Mouse (Mus musculus) common myeloid progenitor, adult 5-6 weeks (primary cell): ENCODE data around the gene Ephb2. TPM values are rescaled to one million over a fixed set of nuclear protein-coding genes. Genes with fewer than 3 reads are reported as not detected.

Experiments used
- ATAC-seq: replicated peaks from 2 replicates; pipeline ENCODE4 v1.8.0; 2016; ENCODE audit warnings: low read depth, mild to moderate bottlenecking, moderate TSS enrichment, inconsistent platforms; ENCODE audit not compliant: poor library complexity, severe bottlenecking
- total RNA-seq: library from RNA; stranded (forward); fragments of 200-1000, 187-1606 nt; gene quantifications from 2 replicates; pipeline ENCODE4 v1.2.3, GENCODE M21; 2017

Gene Ephb2
- total RNA-seq, 1 experiment from 2014 or later: 6.4 TPM

DNA sequence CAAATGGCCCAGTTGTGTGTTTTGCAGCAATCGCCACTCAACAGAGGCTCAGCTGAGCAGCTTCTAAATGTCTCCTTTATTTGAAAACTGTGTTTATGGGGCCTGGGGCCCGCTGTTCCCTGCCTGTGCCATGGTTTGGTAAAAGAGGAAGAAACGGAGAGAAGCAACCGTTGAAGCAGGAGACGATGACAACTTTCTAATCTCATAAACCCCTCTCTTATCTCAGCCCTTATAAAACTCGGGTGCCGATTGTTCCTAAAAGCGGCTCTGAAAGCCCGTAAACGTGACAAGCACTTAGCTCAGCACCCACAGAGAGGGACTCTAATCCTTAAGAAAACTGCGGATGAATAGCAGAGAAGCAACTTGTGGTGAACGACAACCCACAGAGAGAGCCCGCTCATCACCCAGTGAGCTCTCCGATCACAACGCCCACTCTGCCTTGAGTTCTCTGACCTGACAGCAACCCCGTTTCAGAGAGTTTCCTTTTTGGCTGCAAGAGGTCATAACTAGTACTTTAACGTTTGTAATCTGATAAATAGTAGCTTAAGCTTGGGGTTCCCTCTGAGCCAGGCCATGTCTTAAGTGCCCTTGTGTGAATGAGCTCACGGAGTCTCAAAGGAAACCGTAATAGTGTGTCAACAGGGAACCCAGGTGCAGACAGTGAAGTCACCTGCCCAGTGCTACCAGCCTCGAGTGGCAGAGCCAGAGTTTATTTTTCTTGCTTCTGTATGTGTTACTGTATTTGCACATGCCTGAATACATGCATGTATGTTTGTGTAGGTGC lies 123.6 kb downstream of the Ephb2 start:
- peak; percentile 69 for ATAC-seq

DNA sequence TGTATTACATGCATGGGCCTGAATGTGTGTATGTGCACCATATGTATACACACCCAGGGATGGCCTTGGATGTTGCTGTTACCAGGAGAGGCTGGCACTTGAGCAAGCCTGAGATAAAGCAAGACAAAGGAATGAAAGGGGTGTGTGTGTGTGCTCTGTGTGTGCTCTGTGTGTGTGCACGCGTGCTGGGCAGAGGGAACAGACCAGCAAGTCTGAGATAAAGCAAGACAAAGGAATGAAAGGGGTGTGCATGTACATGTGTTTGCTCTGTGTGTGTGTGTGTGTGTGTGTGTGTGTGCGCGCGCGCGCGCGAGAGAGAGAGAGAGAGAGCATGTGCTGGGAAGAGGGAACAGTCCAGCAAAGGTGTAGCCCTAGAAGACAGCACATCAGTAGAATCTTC lies 125.4 kb downstream of the Ephb2 start:
- ATAC-seq: no peak

DNA sequence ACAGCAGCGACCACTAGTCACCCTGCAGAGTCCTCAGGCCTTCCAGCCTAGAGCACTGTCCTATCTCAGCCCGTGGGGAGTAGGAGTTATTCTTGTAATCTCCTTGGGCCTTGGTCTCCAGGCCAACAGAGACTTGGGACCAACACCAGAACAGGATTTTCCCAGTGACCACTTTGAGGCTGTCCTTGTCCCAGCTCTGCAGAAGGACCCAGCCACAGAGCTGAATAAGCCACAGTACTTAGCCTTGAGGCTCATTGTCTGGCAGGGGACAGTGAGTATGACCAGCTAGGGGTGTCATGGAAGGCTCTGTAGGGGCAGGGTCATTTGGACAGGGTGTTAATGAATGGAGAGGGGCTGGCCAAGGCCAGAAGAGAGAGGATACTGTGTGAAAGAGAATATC lies 126.8 kb downstream of the Ephb2 start:
- no peak for ATAC-seq

DNA sequence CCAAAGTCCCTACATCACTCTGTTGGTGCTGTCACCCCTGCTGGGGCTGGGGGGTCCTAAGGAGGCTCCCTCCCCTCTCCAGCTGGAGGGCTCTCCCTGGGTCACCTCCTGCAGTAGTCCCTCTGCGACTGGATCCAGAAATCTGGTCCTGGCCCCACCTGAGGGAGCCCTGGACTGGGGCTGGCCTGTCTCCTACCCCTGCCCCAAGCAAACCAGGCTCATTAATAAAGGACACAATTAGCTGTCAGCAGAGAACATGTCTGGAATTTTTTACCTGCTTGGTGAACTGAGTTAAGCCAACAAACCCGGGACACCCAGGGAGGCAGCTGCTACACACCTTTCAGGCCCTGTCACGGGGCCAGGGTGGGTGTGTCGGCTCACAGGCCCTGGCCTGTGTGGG lies 129.1 kb downstream of the Ephb2 start:
- no peak for ATAC-seq

DNA sequence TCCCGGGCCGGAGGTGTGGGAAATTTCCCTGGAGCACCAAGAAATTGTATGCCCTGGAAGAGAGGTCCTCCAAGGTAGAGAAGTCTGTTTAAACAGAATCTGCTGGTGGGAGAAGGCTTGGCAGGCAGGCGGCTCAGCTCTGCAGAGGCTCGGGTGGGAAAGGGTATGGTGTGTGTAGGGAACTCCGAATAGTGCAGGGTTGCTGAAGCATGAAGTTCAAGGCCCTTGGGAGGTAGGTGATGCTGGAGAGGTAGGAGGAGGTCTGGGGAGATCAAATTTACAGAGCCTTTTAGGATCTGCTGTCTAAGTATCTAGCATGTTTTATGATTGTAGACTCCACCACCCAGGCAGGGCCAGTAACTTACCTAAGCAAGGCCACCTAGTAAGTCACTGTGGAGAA lies 130.7 kb downstream of the Ephb2 start:
- no peak for ATAC-seq

DNA sequence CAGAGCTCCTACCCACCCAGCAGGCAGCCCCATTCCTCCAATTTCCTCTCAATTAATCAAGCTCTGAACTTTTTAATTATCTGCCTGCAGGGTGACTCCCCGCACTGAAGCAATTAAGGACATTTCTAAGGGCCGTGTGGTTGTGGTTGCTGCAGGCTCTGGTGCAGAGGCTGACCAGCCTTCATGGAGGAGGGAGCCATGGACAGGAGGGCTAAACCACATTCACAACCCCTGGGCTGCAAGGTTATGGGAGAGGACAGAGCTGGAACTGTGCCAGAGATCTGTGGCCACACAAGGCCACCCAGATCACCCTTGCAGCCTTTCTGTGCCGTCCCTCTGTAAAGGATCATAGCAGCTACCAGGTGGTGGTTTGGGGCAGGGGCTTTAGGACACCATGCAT lies 131.2 kb downstream of the Ephb2 start:
- no peak for ATAC-seq

DNA sequence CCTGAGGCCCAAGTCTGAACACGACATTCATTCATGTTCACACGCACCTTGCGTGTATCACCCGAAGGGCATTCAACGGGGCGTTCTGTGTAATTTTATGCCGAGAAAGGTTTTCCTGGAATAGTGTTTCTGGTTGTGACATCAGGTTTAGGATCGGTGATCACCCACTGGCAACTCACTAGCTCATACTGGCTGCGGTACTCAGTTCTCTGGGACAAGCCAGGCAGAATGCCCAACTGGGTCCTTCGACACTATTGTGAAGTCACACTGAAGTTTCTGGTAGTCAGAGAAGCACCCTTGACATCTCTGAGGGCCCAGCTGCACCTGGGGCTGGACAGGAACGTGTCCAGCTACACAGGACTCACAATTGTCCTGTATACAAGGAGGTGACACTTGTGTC lies 132.4 kb downstream of the Ephb2 start:
- ATAC-seq: no peak

DNA sequence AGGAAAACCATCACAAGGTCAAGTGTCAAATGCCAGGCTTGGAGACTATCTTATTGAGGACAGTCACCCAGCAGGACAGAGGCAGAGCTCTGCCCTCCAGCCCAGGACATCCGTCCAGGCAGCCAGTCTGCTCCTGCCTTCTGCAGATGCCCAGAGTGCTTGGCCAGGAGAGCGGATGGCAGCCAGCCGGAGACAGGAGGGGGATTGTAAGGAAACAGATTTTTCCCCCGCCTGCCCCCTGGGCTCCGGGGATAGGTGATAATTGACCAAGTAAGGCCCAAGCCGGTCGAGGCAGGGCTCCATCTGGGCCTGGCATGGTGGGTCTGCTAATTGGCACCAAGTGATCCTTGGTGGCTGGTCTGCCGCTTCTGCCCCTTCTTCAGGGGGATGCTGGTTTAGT lies 133.3 kb downstream of the Ephb2 start:
- no peak for ATAC-seq

DNA sequence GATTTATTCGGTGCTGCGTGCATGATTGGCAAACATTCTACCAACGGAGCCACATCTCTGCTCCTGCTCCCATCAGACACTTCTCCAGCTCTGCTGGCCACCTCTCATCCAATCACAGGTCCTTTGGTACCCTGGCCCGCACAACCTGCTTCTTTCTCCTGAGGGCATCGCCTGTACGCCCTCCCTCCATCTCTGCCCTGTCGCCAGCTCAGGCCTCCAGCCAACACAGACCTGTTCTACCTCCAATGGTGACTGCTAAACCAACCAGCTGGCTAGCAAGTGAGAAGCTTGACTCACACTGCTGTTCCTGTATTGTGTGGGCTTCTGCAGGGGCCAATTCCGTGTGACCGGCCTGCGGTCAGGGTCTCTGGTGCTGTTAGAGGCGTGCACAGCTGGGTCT lies 134.6 kb downstream of the Ephb2 start:
- ATAC-seq: no peak

DNA sequence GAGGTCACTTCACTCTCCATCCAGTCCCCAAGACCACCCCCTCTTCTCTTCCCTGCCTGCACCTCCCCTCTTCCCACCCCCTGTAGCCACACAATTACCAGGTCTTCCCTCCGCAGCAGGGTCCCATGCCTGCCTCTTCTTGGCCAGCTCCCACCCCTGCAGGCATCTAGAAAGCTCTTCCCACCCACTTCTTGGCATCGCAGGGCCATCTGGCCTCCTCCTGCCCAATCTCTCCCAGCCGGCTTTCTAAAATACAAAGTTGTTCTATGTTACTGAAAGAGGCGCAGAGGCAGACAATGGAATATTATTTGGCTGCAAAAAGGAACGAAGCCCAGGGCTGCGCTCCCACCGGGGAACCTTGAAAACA lies 136.7 kb downstream of the Ephb2 start:
- no peak for ATAC-seq

DNA sequence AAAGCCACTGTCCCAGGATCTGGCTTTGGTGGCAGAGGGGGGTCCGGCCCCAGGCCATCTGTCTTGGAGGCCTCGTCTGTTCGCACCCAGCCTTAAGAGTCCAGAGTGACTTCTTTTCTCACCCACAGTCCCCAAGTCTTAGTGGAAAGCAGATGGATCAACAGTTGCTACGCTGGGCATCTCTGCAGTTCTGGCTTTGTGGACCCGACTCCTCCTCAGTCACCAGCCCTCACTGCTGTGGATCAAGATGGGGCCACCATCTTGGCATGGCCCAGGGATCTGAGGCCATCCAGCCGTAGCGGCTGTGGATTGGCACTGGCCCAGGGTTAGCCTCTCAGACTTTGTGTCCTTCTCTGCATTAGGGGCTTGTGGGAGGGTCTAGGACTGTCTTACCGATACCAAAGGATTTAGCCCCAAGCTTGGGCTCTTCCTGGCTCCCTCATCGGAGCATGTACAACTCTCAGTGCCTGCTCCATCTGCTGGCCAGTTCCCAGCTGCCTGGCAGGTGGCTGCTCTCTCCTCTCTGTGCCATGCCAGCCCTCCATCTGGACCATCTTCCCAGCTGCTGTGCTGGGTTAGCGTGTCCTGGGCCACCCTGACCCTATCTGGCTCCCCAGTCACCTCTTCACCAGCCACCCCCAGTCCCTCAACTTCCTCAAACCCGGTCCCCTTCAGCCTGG lies 137.2 kb downstream of the Ephb2 start:
- no peak for ATAC-seq

DNA sequence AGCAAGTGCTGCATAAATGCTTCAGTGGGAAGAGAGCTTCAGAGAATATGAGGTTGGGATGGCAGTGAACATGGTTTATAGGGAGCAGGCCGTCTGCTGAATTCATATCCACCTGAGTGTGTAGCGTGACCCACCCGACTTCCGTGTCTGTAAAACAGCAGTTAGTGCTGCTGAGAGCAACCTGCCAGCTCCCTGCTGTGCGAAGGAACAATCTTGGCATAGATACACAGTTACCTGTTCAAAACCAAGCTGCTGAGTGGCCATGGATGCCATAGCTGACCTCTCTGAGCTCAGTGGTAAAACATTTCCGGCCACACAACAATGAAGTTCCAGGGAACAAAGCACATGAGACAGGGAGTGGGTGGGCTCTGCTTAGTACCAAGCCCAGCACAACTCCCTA lies 138.5 kb downstream of the Ephb2 start:
- no peak for ATAC-seq

DNA sequence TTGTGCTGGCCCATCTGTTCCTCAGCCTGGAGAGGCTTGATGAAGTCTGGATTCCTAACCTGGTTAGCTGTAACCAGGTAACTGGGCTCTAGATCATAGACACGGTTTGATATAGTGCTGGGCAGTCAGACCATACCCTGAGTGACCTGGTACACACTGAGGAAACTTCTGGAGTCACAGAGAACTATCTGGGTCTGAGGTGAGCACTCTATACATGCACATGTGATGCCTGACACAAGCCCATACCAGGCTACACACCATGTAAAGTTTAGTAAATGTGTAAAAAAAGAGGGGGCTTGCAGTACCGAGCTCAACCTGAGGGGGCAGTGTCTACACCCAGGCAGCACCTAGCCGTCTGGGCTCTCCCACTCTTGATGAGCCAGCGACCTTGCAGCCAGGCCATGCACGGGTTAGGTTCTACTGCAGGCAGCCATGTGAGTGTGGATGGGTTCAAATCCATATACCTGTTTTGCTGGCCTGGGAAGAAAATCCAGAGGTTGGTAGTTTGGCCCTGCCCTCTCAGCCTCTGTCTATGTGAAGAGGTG lies 139.3 kb downstream of the Ephb2 start:
- ATAC-seq: peak; percentile 91

DNA sequence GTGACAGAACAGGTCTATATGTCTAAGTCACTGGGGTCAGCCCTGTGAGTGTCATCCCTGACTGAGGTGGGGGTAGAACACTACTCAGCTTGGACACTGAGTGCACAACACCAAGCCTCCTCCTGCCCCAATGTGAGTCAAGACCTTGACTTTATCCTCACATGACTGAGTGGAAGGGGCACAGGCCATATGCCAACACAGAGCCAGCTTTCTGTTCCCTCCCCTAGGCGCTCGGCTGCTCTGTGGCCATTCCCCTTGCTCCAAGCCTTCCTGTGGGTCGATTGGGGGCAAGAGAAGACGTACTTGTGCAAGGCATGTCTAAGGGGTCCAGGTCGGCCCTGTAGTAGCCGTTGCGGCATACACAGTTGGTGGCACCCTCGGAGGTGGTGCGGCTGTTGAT lies 140.1 kb downstream of the Ephb2 start:
- no peak for ATAC-seq

DNA sequence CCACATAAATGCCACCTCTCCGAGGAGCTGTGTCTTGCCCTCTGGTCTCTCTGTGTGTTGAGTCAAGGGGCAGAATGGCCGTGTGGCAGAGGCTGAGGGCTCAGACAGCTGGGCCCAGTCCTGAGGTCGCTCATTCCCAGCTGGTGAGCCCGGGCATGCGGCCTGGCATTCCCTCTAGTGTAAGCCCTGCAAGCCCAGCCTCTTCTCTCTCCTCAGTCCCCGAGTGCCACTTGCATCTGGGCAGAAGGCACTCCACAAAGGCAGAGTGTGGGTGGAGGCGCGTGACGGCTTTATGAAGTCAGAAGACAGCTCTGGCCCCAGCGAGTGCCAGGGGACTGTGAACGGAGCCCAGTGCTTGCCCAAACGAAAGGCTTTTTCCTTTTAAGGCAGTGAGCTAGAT lies 145.8 kb downstream of the Ephb2 start:
- ATAC-seq: no peak

DNA sequence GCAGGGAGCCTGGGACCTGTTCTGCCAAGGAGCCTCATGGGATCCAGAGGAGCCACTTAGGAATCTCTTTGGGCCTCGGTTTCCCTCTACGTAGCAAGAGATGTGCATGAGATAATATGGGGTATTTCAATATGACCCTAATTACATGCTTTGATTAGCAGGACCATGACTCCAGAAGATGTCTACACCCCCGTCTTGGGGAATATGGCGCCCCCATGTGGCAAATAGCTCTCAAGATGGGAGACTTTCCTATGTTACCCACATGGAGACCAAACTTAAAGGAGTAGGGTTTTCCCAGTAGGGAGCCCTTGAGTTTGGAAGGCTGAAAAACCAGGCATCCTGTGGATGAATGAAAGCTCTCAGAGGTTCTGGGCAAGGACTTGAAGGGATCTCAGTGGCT lies 147.7 kb downstream of the Ephb2 start:
- ATAC-seq: no peak

DNA sequence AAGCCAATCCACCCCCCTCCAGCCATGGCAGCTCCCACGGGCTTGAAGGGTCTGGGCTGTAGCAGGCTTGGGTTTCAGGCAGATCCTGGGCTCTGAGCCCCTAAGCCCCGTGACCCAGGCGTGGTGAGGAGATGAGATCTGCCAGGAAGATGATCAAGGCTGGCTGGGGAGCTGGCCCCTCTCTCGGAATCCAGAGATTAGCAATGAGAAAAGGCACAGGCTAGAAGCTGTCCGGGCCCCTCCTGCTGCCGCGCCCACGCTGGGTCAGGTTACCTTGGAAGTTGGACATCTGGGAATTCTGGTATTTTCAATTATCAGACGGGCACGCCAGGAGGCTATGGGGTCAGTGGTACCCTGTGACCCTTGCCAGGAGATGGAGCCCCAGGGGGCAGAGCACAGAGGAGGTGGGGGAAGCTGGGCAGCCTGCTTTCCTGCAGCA lies 150.3 kb downstream of the Ephb2 start:
- ATAC-seq: no peak

DNA sequence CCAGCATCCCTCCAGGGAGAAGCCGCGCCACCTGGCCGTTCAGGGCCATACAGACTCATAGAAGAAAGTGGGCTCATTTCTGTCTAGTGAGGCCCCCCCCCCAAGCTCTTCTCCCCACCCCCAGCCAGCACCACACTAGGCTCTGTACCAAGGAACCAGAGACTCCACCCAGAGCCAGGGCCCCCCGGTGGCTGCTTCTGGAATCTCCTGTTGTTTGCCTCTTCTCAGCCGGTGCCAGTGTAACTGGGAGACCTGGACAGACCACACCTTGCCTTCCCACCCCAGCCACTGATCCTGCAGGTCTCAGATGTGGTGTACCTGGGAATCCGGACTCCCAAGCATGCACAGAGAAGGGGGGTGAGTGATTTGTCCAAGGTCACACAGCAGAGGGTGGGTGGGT lies 151.3 kb downstream of the Ephb2 start:
- peak; percentile 63 for ATAC-seq

DNA sequence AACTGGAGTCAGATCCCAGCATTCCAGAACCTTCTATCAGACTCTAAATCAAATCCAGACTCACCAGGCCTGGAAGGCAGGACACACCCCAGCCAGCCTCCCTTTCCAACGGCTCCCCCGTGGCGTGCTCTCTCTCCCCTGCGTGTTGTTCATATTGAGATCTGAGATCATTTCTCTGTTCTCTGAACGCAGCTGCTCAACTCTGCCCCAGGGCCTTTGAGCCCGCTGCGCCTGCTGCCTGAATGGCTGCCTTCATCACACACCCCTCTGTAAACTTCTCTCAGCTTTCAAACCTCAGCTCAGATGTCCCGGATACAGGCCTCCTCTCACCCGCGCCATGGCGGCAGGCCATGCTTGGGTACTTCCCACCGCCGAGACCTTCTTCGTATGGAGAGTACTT lies 155.1 kb downstream of the Ephb2 start:
- ATAC-seq: no peak

DNA sequence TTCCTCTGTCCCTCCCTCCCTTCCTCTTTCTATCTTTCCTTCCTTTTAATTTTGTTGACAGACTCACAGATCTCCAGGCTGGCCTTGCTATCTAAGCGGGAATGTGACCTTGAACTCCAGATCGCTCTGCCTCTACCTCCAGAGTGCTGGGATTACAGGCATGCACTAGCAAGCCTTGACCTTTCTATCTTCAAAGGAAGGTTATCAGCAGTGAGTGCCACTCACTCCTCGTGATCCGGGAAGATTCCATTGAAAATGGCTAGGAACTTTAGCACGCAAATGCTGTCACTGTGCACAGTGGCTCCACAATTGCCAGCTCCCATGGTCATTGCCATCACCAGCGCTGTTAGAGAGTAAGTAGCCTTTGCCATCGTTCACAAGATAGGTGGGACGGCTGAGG lies 156.6 kb downstream of the Ephb2 start:
- ATAC-seq: no peak

DNA sequence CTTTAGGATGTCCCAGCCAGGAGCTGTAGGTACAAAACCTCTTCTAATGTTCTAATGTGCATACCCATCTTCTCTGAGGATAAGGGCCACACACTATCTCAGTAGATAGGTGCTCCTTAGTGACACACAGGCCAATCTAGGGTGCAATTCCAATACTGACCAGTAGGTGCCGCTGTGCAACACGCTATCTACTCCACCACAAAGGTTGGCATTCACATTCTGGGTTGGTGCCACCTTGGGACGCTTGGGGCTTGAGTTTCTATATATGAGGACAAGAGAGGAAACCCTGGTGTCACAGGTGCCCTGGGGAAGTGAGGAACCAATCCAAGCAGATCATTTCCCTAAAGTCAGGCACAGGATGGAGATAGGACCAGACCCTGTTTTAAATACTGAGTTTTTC lies 157.3 kb downstream of the Ephb2 start:
- peak; percentile 96 for ATAC-seq

DNA sequence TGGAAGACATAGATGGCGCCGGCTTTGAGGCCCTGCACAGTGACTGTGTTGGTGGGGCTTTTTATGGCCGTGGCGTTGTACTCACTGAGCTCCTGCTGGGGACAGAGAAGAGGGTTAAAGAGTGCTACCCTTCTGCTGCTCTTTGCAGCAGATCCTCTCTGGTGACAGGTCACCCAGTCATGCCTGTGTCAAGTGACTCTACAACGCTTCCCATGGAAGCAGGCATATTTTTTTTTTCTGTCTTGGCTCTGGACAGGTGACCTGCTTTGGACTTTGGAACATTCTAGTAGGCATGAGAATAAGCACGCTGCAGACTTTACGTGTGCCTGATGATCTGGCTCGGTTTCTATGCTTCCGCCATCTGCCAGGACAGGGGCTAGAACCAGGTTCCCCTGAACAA lies 160.3 kb downstream of the Ephb2 start:
- no peak for ATAC-seq
